Mouse (Mus musculus): Measurements from ENCODE around the gene Myh9. TPM values are rescaled to one million over a fixed set of nuclear protein-coding genes. Genes with fewer than 3 reads are reported as not detected.
A peak's percentile ranks its signal among the peaks of the same experiment; 100 is the strongest.

Myh9 gene
- polyA plus RNA-seq, 1 experiment: 64.1 TPM

DNA sequence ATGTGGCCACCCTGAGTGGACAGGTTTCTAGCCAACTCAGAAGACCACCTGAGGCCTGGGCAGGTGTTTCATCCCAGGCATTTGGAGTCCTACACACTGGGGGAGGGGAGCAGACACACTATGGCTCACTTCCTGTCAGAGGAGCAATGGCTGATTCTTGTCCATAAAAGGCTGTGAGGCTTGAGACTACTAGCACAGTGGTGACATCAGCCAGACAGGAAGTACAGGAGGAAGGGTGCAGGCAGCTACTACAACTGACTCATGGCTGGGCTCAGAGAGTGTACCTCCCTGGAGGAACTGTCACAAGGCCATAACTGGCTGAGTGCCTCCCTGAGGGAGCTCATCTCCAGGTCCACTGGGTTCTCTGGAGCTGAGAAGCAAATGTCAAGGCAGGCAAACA lies 41.5 kb downstream of the Myh9 start:
- TF ChIP-seq POLR2A (IDR thresholded peaks at IDR 0.05; ENCODE audit: low read depth, low read length) (no peak), CTCF (conservative IDR thresholded peaks at IDR 0.05; ENCODE audit: insufficient read depth, insufficient read length, low read depth, low read length) (no peak)
- DNase-seq: peak; percentile 91
- no peaks in the 10 kb centered on the region for H3K27me3 ChIP-seq (replicated peaks; ENCODE audit: control insufficient read depth, insufficient read depth, low read length)
- no peak overlapping the region for H3K4me3 ChIP-seq (ENCODE audit: insufficient read depth, low read depth, low read length)
- peak overlapping the region; percentile 69 for H3K27ac ChIP-seq (ENCODE audit: insufficient read depth, low read depth, low read length)
- H3K36me3 ChIP-seq (ENCODE audit: control insufficient read depth, insufficient read depth, low read length): no peaks in the 10 kb centered on the region; the same call in 1 of the 2 replicates
- H3K4me1 ChIP-seq (ENCODE audit: control insufficient read depth, insufficient read depth, low read length): peaks cover 51% of the 10 kb centered on the region

DNA sequence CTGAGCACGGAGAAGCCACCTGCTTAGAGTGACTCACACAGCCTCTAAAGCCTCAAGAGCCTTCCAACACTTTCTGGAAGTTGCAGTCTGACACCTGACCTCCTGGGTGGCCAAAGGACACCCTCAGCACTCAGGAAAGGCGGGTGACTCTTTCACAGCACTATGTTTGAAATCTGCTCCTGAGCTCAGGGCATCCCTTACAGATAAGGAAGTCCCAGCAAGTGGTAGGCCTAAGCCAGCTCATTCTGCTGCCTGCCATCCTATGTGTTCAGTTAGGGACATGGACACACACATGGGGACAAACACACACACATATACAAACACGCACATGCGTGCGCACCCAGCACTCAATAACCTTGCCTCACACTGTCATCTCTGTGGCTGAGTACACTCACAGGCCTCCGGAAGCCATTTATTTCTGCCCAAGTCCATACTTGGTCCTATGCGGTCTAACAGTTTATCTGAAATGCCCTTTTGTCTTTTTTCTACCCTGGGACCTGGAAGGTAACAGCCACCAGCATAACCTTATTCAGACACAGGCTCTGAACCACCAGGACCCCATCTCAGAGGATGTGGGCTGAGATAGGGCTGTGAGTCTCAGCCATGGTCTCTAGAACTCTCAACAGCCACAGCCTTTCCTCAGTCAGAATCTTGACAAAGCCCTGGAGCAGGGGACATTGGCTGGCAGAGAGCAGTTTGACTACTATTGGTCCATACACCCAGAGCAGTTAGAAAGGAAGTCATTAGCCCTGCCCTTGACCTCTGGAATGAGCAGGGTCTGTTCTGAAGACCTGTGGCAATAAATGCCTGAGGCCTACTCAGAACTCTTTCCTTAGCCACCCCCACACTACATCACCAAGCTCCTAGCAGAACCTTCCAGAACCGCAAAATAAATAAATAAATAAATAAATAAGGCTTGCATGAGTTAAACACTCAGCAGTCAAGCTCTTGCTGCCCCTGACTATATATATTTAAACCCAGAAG lies 42.2 kb downstream of the Myh9 start:
- Histone ChIP-seq H3K27ac (ENCODE audit: insufficient read depth, low read depth, low read length) (peak overlapping the region; percentile 96), H3K27me3 (replicated peaks; ENCODE audit: control insufficient read depth, insufficient read depth, low read length) (no peaks in the 10 kb centered on the region), H3K4me1 (ENCODE audit: control insufficient read depth, insufficient read depth, low read length) (peaks cover 49% of the 10 kb centered on the region), H3K4me3 (ENCODE audit: insufficient read depth, low read depth, low read length) (no peak overlapping the region), H3K36me3 (ENCODE audit: control insufficient read depth, insufficient read depth, low read length) (no peaks in the 10 kb centered on the region; the same call in 1 of the 2 replicates)
- no peak for DNase-seq
- TF ChIP-seq CTCF (conservative IDR thresholded peaks at IDR 0.05; ENCODE audit: insufficient read depth, insufficient read length, low read depth, low read length): no peak
- TF ChIP-seq POLR2A (IDR thresholded peaks at IDR 0.05; ENCODE audit: low read depth, low read length): no peak
- WGBS: 65% methylated on average over 8 of the region's 8 CpGs

DNA sequence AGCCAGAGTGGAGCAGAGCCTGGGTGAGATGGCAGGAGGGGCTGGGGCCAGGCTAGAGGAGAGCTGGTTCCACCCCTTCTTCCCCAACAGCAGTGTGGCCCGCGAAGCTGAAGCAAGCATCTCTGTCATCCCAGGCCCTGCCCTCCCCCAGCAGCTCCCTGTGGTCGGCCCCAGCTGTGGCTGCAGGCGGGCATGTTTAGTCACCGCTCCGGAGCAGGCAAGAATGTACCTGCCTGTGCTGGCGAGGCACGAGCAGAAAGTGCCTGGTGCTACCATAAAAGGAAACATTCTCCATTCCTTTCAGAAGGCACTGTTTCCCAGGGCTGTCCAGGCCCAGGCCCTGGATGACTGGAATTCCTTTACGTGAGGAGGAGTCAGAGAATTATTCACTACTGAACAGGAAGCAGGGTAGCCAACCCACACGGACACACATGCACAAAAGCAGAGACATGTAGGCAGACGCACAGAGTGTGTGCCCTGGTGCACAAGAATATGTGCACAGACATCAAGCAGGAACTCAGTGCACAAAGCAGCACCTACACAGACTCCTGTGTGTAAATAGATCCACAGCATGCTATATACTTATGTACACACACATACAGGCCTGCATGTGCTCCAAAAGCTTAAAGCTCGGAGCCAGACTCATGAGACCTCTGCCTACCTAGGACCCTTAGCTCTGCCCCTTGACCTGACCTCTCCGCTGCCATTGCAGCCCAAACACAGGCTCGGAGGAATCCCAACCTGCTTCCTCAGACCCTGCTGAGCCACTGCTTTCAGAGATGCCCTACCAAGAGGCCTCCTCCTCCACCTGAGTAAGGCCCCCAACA lies 43.1 kb downstream of the Myh9 start:
- TF ChIP-seq POLR2A (IDR thresholded peaks at IDR 0.05; ENCODE audit: low read depth, low read length): no peak
- TF ChIP-seq CTCF (conservative IDR thresholded peaks at IDR 0.05; ENCODE audit: insufficient read depth, insufficient read length, low read depth, low read length): no peak
- H3K27me3 ChIP-seq (replicated peaks; ENCODE audit: control insufficient read depth, insufficient read depth, low read length): no peaks in the 10 kb centered on the region
- H3K4me3 ChIP-seq (ENCODE audit: insufficient read depth, low read depth, low read length): no peak overlapping the region
- DNase-seq: peak; percentile 82
- peaks cover 51% of the 10 kb centered on the region for H3K4me1 ChIP-seq (ENCODE audit: control insufficient read depth, insufficient read depth, low read length)
- 10% methylated on average over 14 of the region's 14 CpGs for WGBS
- H3K27ac ChIP-seq (ENCODE audit: insufficient read depth, low read depth, low read length): peak overlapping the region; percentile 96
- H3K36me3 ChIP-seq (ENCODE audit: control insufficient read depth, insufficient read depth, low read length): no peaks in the 10 kb centered on the region; the same call in 1 of the 2 replicates

GRCm38 (mm10) chr15:77797609-77798411 lies 44.2 kb downstream of the Myh9 start:
- TF ChIP-seq POLR2A (IDR thresholded peaks at IDR 0.05; ENCODE audit: low read depth, low read length) (no peak), CTCF (conservative IDR thresholded peaks at IDR 0.05; ENCODE audit: insufficient read depth, insufficient read length, low read depth, low read length) (no peak)
- Histone ChIP-seq H3K36me3 (ENCODE audit: control insufficient read depth, insufficient read depth, low read length) (no peaks in the 10 kb centered on the region; the same call in 1 of the 2 replicates), H3K27me3 (replicated peaks; ENCODE audit: control insufficient read depth, insufficient read depth, low read length) (no peaks in the 10 kb centered on the region), H3K4me1 (ENCODE audit: control insufficient read depth, insufficient read depth, low read length) (peaks cover 54% of the 10 kb centered on the region), H3K4me3 (ENCODE audit: insufficient read depth, low read depth, low read length) (no peak overlapping the region), H3K27ac (ENCODE audit: insufficient read depth, low read depth, low read length) (peak overlapping the region; percentile 96)
- WGBS: 31% methylated on average over 14 of the region's 14 CpGs
- DNase-seq: peak; percentile 77

DNA sequence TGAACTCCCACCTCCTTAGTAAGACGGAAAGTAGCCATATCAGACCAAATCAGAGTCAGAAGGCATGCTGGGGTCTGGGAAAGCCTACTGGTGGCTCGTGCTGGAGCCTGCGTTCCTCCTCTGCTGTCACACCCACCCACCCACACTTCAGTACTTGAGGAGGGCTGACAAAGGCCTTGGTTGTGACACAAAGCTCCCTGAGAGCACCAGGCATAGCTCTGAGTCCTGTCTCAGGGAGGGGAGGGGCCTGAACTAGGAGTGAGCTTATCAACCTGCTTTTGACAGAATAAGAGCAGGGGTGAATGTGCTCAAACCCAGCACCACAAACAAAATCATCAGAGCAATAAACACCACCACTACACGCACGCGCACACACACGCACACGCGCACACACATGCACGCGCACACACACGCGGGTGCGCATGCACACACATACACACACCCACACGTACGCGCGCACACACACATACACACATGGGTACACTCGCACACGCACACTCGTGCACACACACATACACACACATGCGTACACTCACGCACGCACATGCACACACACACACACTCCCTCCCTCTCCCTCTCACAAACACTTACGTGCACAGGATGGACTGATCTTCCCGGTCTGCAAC lies 45.5 kb downstream of the Myh9 start:
- peaks cover 54% of the 10 kb centered on the region for H3K4me1 ChIP-seq (ENCODE audit: control insufficient read depth, insufficient read depth, low read length)
- no peak overlapping the region for H3K27ac ChIP-seq (ENCODE audit: insufficient read depth, low read depth, low read length)
- WGBS: 93% methylated on average over 26 of the region's 26 CpGs
- DNase-seq: no peak
- TF ChIP-seq CTCF (conservative IDR thresholded peaks at IDR 0.05; ENCODE audit: insufficient read depth, insufficient read length, low read depth, low read length) (no peak), POLR2A (IDR thresholded peaks at IDR 0.05; ENCODE audit: low read depth, low read length) (no peak)
- no peaks in the 10 kb centered on the region; the same call in 1 of the 2 replicates for H3K36me3 ChIP-seq (ENCODE audit: control insufficient read depth, insufficient read depth, low read length)
- no peaks in the 10 kb centered on the region for H3K27me3 ChIP-seq (replicated peaks; ENCODE audit: control insufficient read depth, insufficient read depth, low read length)
- H3K4me3 ChIP-seq (ENCODE audit: insufficient read depth, low read depth, low read length): no peak overlapping the region

DNA sequence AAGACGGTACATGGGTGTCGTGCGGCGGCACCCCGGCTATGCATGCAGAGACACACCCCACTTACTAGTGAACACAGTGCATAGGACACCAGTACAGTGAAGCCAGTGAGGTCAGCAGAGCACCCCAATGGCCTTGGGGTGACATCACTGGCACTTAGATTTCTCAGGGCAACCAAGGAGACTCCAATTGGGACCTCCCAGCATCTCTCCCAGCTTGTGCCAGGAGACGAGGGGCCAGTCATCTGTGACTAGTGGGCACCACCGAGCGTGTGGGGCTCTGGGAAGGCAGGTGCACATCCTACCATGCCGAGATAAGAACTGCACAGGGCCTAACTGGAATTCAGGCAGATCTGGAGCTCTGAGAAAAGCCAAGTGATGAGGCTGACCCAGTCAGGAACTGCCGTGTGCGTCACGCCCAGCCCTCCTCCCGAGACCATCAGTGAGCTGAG lies 47.0 kb downstream of the Myh9 start:
- H3K4me1 ChIP-seq (ENCODE audit: control insufficient read depth, insufficient read depth, low read length): peaks cover 42% of the 10 kb centered on the region
- DNase-seq: no peak
- H3K4me3 ChIP-seq (ENCODE audit: insufficient read depth, low read depth, low read length): no peak overlapping the region
- H3K36me3 ChIP-seq (ENCODE audit: control insufficient read depth, insufficient read depth, low read length): no peaks in the 10 kb centered on the region; the same call in 1 of the 2 replicates
- 54% methylated on average over 13 of the region's 13 CpGs for WGBS
- H3K27ac ChIP-seq (ENCODE audit: insufficient read depth, low read depth, low read length): peak overlapping the region; percentile 35; the same call in 1 of the 2 replicates
- TF ChIP-seq CTCF (conservative IDR thresholded peaks at IDR 0.05; ENCODE audit: insufficient read depth, insufficient read length, low read depth, low read length) (no peak), POLR2A (IDR thresholded peaks at IDR 0.05; ENCODE audit: low read depth, low read length) (no peak)
- H3K27me3 ChIP-seq (replicated peaks; ENCODE audit: control insufficient read depth, insufficient read depth, low read length): no peaks in the 10 kb centered on the region
